Mouse (Mus musculus): ENCODE measurements around the gene Brms1. TPM values are rescaled to one million over a fixed set of nuclear protein-coding genes. Genes with fewer than 3 reads are reported as not detected.
"Not testable (repeated sequence)": the region's sequence is repeated elsewhere in the genome, so short reads cannot be mapped to it uniquely, and the experiment has no call there.

Gene Brms1
- 10 to 100 TPM; 13.0 to 17.6 (median 15.6) TPM for total RNA-seq (2022)

- peak; percentile 91 for DNase-seq (ENCODE audit: low spot score)
These were observed at the start of gene Brms1 for GRCm38 (mm10) chr19:5040862-5041523. TSS of gene Brms1 (plus strand) at chr19:5041354.

GRCm38 (mm10) chr19:4992371-4992770, 48.8 kb upstream of the Brms1 start:
- no peak for DNase-seq (ENCODE audit: low spot score)

GRCm38 (mm10) chr19:4992904-4993303, 48.2 kb upstream of the Brms1 start:
- peak; percentile 65 for DNase-seq (ENCODE audit: low spot score)

GRCm38 (mm10) chr19:4994043-4994442, 47.1 kb upstream of the Brms1 start:
- DNase-seq (ENCODE audit: low spot score) = no peak

GRCm38 (mm10) chr19:4999445-5000140, 41.6 kb upstream of the Brms1 start:
- no peak for DNase-seq (ENCODE audit: low spot score)

GRCm38 (mm10) chr19:5001666-5002406, 39.3 kb upstream of the Brms1 start:
- peak; percentile 66 for DNase-seq (ENCODE audit: low spot score)

GRCm38 (mm10) chr19:5003644-5004043, 37.5 kb upstream of the Brms1 start:
- DNase-seq (ENCODE audit: low spot score) = not testable (repeated sequence)

GRCm38 (mm10) chr19:5004925-5005324, 36.2 kb upstream of the Brms1 start:
- DNase-seq (ENCODE audit: low spot score) = no peak

GRCm38 (mm10) chr19:5013138-5013537, 28.0 kb upstream of the Brms1 start:
- no peak for DNase-seq (ENCODE audit: low spot score)

GRCm38 (mm10) chr19:5014961-5015398, 26.2 kb upstream of the Brms1 start:
- peak; percentile 36 for DNase-seq (ENCODE audit: low spot score)

GRCm38 (mm10) chr19:5016221-5016742, 24.9 kb upstream of the Brms1 start:
- DNase-seq (ENCODE audit: low spot score) = peak; percentile 19

- peak; percentile 52 for DNase-seq (ENCODE audit: low spot score)
These were observed 24.4 kb upstream of the Brms1 start for GRCm38 (mm10) chr19:5016782-5017181.

- DNase-seq (ENCODE audit: low spot score) = no peak
These were observed 23.5 kb upstream of the Brms1 start for GRCm38 (mm10) chr19:5017611-5018010.

- DNase-seq (ENCODE audit: low spot score) = no peak
These were observed 23.0 kb upstream of the Brms1 start for GRCm38 (mm10) chr19:5018191-5018590.

- no peak for DNase-seq (ENCODE audit: low spot score)
These were observed 19.7 kb upstream of the Brms1 start for GRCm38 (mm10) chr19:5021416-5021815.

- peak; percentile 91 for DNase-seq (ENCODE audit: low spot score)
These were observed 17.3 kb upstream of the Brms1 start, which contains the start of gene Slc29a2 for GRCm38 (mm10) chr19:5023621-5024479. TSS of gene Slc29a2 (plus strand) at chr19:5023860.

GRCm38 (mm10) chr19:5026111-5026510, 15.0 kb upstream of the Brms1 start:
- no peak for DNase-seq (ENCODE audit: low spot score)

GRCm38 (mm10) chr19:5032686-5033085, 8.5 kb upstream of the Brms1 start:
- DNase-seq (ENCODE audit: low spot score) = no peak

- no peak for DNase-seq (ENCODE audit: low spot score)
These were observed 4.6 kb upstream of the Brms1 start for GRCm38 (mm10) chr19:5036577-5036976.

GRCm38 (mm10) chr19:5037678-5038571, 3.2 kb upstream of the Brms1 start:
- peak; percentile 88 for DNase-seq (ENCODE audit: low spot score)
